Mouse (Mus musculus) heart, embryonic 13.5 days (tissue): Measurements from ENCODE around the gene Nhsl2. TPM values are rescaled to one million over a fixed set of nuclear protein-coding genes. Genes with fewer than 3 reads are reported as not detected.
"Not testable (repeated sequence)": the region's sequence is repeated elsewhere in the genome, so short reads cannot be mapped to it uniquely, and the experiment has no call there.

Experiments used
- ATAC-seq: fragments of 200-750 bp; cut with Nextera tagmentation; 2 replicates; pipeline ENCODE4 v1.8.0; 2017; ENCODE audit warnings: moderate TSS enrichment; ENCODE audit not compliant: insufficient number of reproducible peaks, low FRiP score, low TSS enrichment; ENCODE audit errors: extremely low read depth
- H3K27ac ChIP-seq: fragments of 300-500 bp; sonication (generic); replicated peaks from 2 replicates; pipeline ENCODE4 v1.5.1; 2015; ENCODE audit warnings: moderate library complexity, mild to moderate bottlenecking, inconsistent platforms
- H3K27me3 ChIP-seq: fragments of 300-500 bp; sonication (generic); replicated peaks from 2 replicates; pipeline ENCODE4 v1.6.1; 2015; ENCODE audit warnings: mild to moderate bottlenecking, inconsistent platforms
- H3K36me3 ChIP-seq: fragments of 300-500 bp; sonication (generic); 2 replicates; pipeline ENCODE4 v1.6.1; 2015; ENCODE audit warnings: mild to moderate bottlenecking, inconsistent platforms
- H3K4me1 ChIP-seq: fragments of 300-500 bp; sonication (generic); 2 replicates; pipeline ENCODE4 v1.6.1; 2015; ENCODE audit warnings: inconsistent platforms
- H3K4me2 ChIP-seq: fragments of 300-500 bp; sonication (generic); 2 replicates; pipeline ENCODE4 v1.6.1; 2015; ENCODE audit warnings: inconsistent platforms, mild to moderate bottlenecking, moderate library complexity
- H3K4me3 ChIP-seq: fragments of 300-500 bp; sonication (generic); 2 replicates; pipeline ENCODE4 v1.5.1; 2015; ENCODE audit warnings: moderate library complexity, mild to moderate bottlenecking, inconsistent platforms
- H3K9ac ChIP-seq: fragments of 300-500 bp; sonication (generic); 2 replicates; pipeline ENCODE4 v1.6.1; 2015; ENCODE audit warnings: inconsistent platforms, mild to moderate bottlenecking, moderate library complexity
- H3K9me3 ChIP-seq: fragments of 300-500 bp; sonication (generic); 2 replicates; pipeline ENCODE4 v1.6.1; 2016; ENCODE audit warnings: inconsistent platforms
- WGBS: fragments of 180-500 bp; shearing (Covaris S2); methylation state at CpG from one replicate; pipeline ENCODE4 v1.1.7; 2015; ENCODE audit warnings: mixed read lengths; 5-methylcytosine and 5-hydroxymethylcytosine counted together
- polyA plus RNA-seq: library from polyadenylated mRNA; unstranded; fragments of >200 nt; fragmentation: Nextera tagmentation; extraction: Ambion mirVana; gene quantifications from 2 replicates; pipeline ENCODE4 v1.2.1, GENCODE M21; 2015

Gene Nhsl2
- 11.1 and 11.8 TPM in 2 replicates for polyA plus RNA-seq

DNA sequence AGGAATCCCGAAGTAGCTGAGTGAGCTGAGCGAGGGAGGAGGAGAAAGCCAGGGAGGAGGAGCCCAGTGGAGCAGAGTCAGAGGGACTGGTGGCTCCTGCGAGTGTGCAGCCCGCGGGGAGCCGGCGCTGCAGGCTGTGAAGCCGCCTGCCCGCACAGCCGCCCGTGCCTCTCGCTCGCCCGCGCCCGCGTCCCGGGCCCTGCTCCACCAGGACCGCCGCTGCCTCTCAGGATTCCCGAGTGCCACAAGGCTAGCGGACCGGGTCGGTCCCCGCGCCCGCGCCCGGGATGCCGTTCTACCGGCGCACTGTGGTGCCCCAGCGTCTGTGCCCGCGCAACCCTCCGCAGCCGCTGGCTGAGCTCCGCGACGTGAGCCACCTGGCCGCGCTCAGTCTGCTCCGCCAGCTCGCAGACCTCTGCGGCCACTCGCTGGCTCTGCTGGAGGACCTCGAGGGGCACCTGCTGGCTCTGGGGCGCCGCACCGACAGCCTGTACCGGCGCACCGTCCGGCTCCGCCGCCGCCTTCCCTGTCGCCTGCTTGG is at the start of gene Nhsl2:
Nhsl2 (plus strand) TSS at position 105 of the 541 bp plus-strand sequence.
- Histone ChIP-seq H3K4me1 (peaks cover 38% of the 10 kb centered on the region), H3K9ac (peak within 1 kb of the TSS; percentile 84), H3K36me3 (no peaks in the 10 kb centered on the region), H3K4me3 (peak within 1 kb of the TSS; percentile 72), H3K4me2 (peak within 1 kb of the TSS; percentile 71), H3K9me3 (no peaks in the 10 kb centered on the region), H3K27me3 (peaks cover 75% of the 10 kb centered on the region), H3K27ac (peak within 1 kb of the TSS; percentile 72)
- ATAC-seq: 0 out of 2 replicates have a peak, but pooled peaks have one; percentile 34
- WGBS: 10% methylated on average over 52 of the region's 58 CpGs

DNA sequence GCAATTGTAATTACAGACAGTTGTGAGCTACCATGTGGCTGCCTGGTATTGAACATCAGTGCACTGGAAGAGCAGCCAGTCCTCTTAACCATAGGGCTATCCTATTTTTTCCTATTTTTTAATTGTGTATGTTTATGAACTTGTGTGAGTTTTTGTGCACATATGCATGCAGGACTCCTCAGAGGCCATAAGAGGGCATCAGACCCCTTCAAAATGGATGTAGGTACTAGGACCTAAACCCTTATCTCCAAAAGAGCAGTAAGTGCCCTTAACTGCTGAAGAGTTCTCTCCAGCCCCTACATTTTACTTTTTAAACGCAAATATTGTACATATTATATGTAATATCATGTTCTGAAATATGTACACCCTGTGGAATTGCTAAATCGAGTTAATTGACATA is 43.7 kb upstream of the Nhsl2 start:
- Histone ChIP-seq H3K9ac (no peak overlapping the region), H3K4me2 (no peak overlapping the region), H3K4me1 (no peaks in the 10 kb centered on the region), H3K36me3 (no peaks in the 10 kb centered on the region), H3K27ac (no peak overlapping the region), H3K9me3 (no peaks in the 10 kb centered on the region), H3K4me3 (no peak overlapping the region), H3K27me3 (peaks cover 17% of the 10 kb centered on the region)
- no peak for ATAC-seq
- WGBS: 27% methylated on average over 2 of the region's 2 CpGs

DNA sequence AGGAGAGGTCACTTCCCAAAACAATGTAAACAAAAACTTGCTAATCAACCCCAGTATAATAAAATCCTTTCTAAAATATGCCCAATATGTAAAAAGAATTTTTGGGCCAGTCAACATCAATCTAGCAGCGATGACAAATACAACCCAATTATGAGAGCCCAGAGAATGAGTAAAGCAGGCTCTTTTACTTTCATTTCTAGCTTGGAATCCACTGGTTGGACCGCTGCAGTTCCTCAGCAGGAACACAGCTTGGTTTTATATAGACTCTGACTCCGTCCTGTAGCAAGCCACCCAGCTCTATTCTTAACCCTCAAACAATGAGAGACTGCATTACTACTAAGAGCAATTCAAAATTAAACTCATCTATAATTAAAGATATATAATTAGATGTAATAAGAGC is 37.4 kb upstream of the Nhsl2 start:
- Histone ChIP-seq H3K27ac (no peak overlapping the region), H3K9ac (no peak overlapping the region), H3K4me3 (no peak overlapping the region), H3K4me1 (no peaks in the 10 kb centered on the region), H3K9me3 (no peaks in the 10 kb centered on the region), H3K36me3 (no peaks in the 10 kb centered on the region), H3K4me2 (no peak overlapping the region), H3K27me3 (peaks cover 21% of the 10 kb centered on the region)
- no peak for ATAC-seq
- 53% methylated on average over 3 of the region's 3 CpGs for WGBS

GRCm38 (mm10) chrX:101819163-101819562 is 30.0 kb upstream of the Nhsl2 start:
- Histone ChIP-seq H3K9ac (no peak overlapping the region), H3K36me3 (no peaks in the 10 kb centered on the region), H3K4me3 (no peak overlapping the region), H3K27ac (no peak overlapping the region), H3K9me3 (no peaks in the 10 kb centered on the region), H3K4me2 (no peak overlapping the region), H3K27me3 (peaks cover 43% of the 10 kb centered on the region), H3K4me1 (no peaks in the 10 kb centered on the region)
- no peak for ATAC-seq
- WGBS: 47% methylated on average over 1 of the region's 1 CpGs

- H3K36me3 ChIP-seq, H3K4me2 ChIP-seq, H3K9me3 ChIP-seq, H3K4me3 ChIP-seq, ATAC-seq, H3K4me1 ChIP-seq, H3K27ac ChIP-seq, H3K9ac ChIP-seq: not testable (repeated sequence)
- peaks cover 38% of the 10 kb centered on the region for H3K27me3 ChIP-seq
Measured at GRCm38 (mm10) chrX:101819980-101820379, 29.2 kb upstream of the Nhsl2 start.

DNA sequence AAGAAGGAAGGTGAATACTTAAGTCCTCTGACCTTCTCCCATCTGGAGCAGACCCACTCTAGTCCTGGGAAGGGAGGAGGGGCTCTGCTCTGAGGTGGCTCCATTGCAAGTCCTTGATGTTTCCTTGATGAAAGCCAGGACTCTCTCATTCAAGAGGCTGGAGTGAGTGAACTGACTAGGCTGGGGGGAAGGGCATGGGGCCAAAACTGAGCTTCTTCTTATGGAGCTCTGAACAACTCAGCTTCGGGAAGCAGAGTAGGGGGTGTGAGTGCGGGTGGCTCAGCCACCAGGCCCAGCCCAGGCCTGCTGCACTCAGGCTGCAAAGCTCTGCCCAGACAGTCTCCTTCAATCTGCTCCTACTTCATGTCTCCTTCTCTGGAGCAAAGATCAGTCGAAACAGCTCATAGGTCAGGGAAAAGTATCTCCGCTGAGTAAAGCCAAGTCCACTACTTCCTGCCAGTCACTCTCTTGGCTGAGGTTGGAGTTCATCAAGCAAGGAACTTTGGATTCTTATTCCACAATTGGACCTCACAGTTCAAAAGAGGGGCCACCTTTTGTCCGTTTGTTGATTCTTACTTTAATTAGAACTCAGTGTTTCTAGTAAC is 1.9 kb upstream of the Nhsl2 start:
- peak overlapping the region; percentile 68 for H3K27ac ChIP-seq
- H3K4me3 ChIP-seq: no peak overlapping the region
- no peaks in the 10 kb centered on the region for H3K36me3 ChIP-seq
- peaks cover 77% of the 10 kb centered on the region for H3K27me3 ChIP-seq
- ATAC-seq: no peak; the same call in 1 of the 2 replicates
- no peaks in the 10 kb centered on the region for H3K9me3 ChIP-seq
- 33% methylated on average over 5 of the region's 5 CpGs for WGBS
- H3K4me1 ChIP-seq: peaks cover 36% of the 10 kb centered on the region
- no peak overlapping the region for H3K4me2 ChIP-seq
- H3K9ac ChIP-seq: 0 out of 2 replicates have a peak overlapping the region, but pooled peaks have one; percentile 10

DNA sequence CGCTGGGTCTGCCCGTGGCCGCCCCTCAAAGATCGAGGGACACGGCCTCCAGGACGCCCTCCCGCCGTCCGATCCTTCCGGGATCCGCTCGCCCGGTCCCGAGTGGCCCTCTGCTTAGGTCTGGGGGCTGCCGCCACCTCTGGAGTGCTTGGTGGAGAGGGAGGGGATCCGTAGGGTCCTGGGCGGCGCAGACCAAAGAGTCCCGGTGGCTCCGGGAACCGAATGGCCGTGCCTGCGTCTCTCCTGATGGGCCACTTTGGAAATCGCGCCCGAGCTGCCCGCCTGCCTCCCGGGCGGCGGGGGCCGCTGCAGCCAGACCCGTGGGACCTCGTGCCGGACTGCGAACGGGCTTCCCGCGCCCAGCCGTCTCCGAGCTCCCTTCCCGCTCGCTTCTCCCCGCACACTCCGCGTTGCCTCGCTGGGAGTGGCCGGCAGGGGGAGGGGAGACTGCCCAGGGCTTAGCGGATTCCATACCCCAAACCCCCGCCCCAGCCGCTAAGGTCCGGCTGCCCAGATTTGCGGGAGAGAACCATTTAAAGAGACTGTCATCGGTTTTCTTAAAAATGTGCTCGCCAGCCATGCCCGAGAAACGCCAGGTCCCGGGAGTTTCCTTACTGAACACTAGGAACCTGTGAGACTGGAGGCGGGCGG is 841 bp downstream of the Nhsl2 start:
- 19% methylated on average over 36 of the region's 59 CpGs for WGBS
- Histone ChIP-seq H3K27me3 (peaks cover 78% of the 10 kb centered on the region), H3K36me3 (no peaks in the 10 kb centered on the region)

GRCm38 (mm10) chrX:101851566-101852354 is 2.6 kb downstream of the Nhsl2 start:
- H3K9ac ChIP-seq: no peak overlapping the region
- peak overlapping the region; percentile 71 for H3K4me2 ChIP-seq
- ATAC-seq: no peak
- H3K27me3 ChIP-seq: peaks cover 64% of the 10 kb centered on the region
- no peaks in the 10 kb centered on the region for H3K36me3 ChIP-seq
- H3K9me3 ChIP-seq: no peaks in the 10 kb centered on the region
- no peak overlapping the region for H3K27ac ChIP-seq
- WGBS: 56% methylated on average over 7 of the region's 7 CpGs
- peaks cover 34% of the 10 kb centered on the region for H3K4me1 ChIP-seq
- H3K4me3 ChIP-seq: no peak overlapping the region

More for the DNA sequence above, 841 bp downstream of the Nhsl2 start:
- Histone ChIP-seq H3K27ac (peak overlapping the region; percentile 72), H3K4me3 (peak overlapping the region; percentile 72), H3K9ac (peak overlapping the region; percentile 84), H3K4me1 (peaks cover 42% of the 10 kb centered on the region), H3K4me2 (peak overlapping the region; percentile 71), H3K9me3 (no peaks in the 10 kb centered on the region)
- peak; percentile 46; the same call in 1 of the 2 replicates for ATAC-seq

DNA sequence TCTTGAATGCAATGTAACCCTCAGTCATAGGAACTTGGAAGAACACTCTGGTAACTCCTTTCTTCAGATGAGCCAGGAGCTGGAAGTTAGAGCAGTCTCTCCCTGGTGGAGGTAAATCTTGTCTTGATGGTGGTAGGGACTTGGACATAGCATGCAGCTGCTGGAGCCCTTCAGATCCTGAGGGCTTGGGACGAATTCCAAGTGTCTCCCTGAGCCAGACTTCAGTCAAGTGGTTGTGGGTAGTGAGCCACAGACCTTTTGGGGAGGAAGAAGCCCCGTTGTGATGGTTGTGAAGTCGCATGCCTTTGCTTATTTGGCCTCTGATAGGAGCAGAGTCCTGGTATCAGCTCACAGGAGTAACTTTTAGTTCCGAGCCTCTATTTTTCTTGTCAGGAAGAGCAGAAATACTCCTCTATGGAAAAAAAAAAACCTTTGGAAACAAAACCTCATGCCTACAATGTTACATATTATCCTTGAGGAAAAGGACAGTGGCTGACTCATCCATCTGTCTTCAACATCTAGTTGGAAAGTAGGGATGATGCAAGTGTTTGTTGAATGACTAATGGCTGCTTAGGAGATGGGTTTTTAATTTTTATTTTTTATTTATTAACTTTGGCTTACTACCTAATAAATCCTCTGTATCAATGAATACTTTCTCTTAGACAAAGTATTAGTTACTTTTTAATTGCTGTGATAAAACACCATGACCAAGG is 14.6 kb downstream of the Nhsl2 start:
- ATAC-seq: no peak
- 35% methylated on average over 4 of the region's 4 CpGs for WGBS
- no peak overlapping the region for H3K4me3 ChIP-seq
- H3K9me3 ChIP-seq: no peaks in the 10 kb centered on the region
- H3K27me3 ChIP-seq: peaks cover 30% of the 10 kb centered on the region
- H3K9ac ChIP-seq: no peak overlapping the region
- 0 out of 2 replicates have a peak overlapping the region, but pooled peaks have one; percentile 20 for H3K27ac ChIP-seq
- H3K4me2 ChIP-seq: no peak overlapping the region
- peaks cover 20% of the 10 kb centered on the region for H3K4me1 ChIP-seq
- H3K36me3 ChIP-seq: no peaks in the 10 kb centered on the region

GRCm38 (mm10) chrX:101864788-101865187 is 15.6 kb downstream of the Nhsl2 start:
- Histone ChIP-seq H3K9ac (no peak overlapping the region), H3K36me3 (no peaks in the 10 kb centered on the region), H3K9me3 (no peaks in the 10 kb centered on the region), H3K27ac (no peak overlapping the region), H3K4me1 (peaks cover 20% of the 10 kb centered on the region), H3K4me2 (no peak overlapping the region), H3K4me3 (no peak overlapping the region), H3K27me3 (peaks cover 25% of the 10 kb centered on the region)
- 55% methylated on average over 5 of the region's 5 CpGs for WGBS
- no peak for ATAC-seq

DNA sequence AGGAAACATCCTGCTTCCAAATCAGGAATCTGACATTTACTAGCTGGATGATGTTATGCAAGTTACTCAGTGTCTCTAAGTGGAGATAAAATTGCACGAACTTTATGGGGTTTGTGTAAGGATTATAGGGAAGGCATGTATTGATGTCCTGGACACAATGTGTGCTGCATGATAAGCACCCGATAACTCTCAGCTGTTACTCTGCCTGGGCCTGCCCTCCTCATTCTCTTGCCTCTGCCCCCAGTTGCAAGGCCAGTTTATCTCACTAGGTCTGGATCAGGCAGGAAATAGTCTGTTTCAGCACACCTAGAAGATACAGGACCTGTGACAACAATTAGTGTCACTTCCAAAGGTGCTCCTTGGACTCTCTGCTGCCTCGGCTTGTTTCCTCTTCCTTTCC is 25.0 kb downstream of the Nhsl2 start:
- no peak overlapping the region for H3K4me3 ChIP-seq
- 21% methylated on average over 3 of the region's 3 CpGs for WGBS
- H3K9ac ChIP-seq: no peak overlapping the region
- H3K4me1 ChIP-seq: peaks cover 37% of the 10 kb centered on the region
- H3K27me3 ChIP-seq: peaks cover 17% of the 10 kb centered on the region
- H3K36me3 ChIP-seq: no peaks in the 10 kb centered on the region
- H3K9me3 ChIP-seq: no peaks in the 10 kb centered on the region
- no peak overlapping the region for H3K4me2 ChIP-seq
- ATAC-seq: no peak
- peak overlapping the region; percentile 63 for H3K27ac ChIP-seq
